Mouse (Mus musculus) forebrain, embryonic 14.5 days (tissue): ENCODE measurements at regions not wholly inside any gene's neighbourhood (a gene's known extent, or its start where the extent isn't known, plus 50 kb on each side); places are given as distances from the start of the nearest gene placed in this dataset.

ENCODE experiments used
- ATAC-seq: fragments of 200-750 bp; cut with Nextera tagmentation; 2 replicates; pipeline ENCODE4 v1.8.0; 2017; ENCODE audit warnings: mild to moderate bottlenecking, moderate library complexity
- DNase-seq: peaks from one replicate; pipeline ENCODE4 v3.0.0-alpha.2; 2015; ENCODE audit warnings: low spot score
- H3K27ac ChIP-seq: fragments of 300-500 bp; sonication (generic); 2 replicates; pipeline ENCODE4 v1.5.1; 2014; ENCODE audit warnings: low read depth, mild to moderate bottlenecking, control low read depth, low read length, moderate library complexity
- H3K27me3 ChIP-seq: fragments of 300-500 bp; sonication (generic); replicated peaks from 2 replicates; pipeline ENCODE4 v1.6.1; 2014; ENCODE audit warnings: low read length, control low read depth, mixed read lengths; ENCODE audit not compliant: control insufficient read depth, insufficient read depth
- H3K36me3 ChIP-seq: fragments of 300-500 bp; sonication (generic); 2 replicates; pipeline ENCODE4 v1.6.1; 2014; ENCODE audit warnings: low read length, control low read depth; ENCODE audit not compliant: control insufficient read depth, insufficient read depth
- H3K4me1 ChIP-seq: fragments of 300-500 bp; sonication (generic); 2 replicates; pipeline ENCODE4 v1.6.1; 2014; ENCODE audit warnings: antibody characterized with exemption, low read length, control low read depth; ENCODE audit not compliant: control insufficient read depth, insufficient read depth
- H3K4me2 ChIP-seq: fragments of 300-500 bp; sonication (generic); 2 replicates; pipeline ENCODE4 v1.6.1; 2014; ENCODE audit warnings: mild to moderate bottlenecking, control low read depth, low read length
- H3K4me3 ChIP-seq: fragments of 300-500 bp; sonication (generic); 2 replicates; pipeline ENCODE4 v1.5.1; 2014; ENCODE audit warnings: low read depth, low read length, control low read depth
- H3K9ac ChIP-seq: fragments of 300-500 bp; sonication (generic); 2 replicates; pipeline ENCODE4 v1.6.1; 2014; ENCODE audit warnings: mild to moderate bottlenecking, low read length, control low read depth, moderate library complexity
- H3K9me3 ChIP-seq: fragments of 300-500 bp; sonication (generic); replicated peaks from 2 replicates; pipeline ENCODE4 v1.6.1; 2016; ENCODE audit warnings: low read length, control low read depth, mixed read lengths; ENCODE audit not compliant: control insufficient read depth
- WGBS: fragments of 180-500 bp; shearing (Covaris S2); extraction: QIAGEN DNeasy Blood & Tissue Kit; methylation state at CpG from one replicate; pipeline ENCODE4 v1.1.7; 2014; 5-methylcytosine and 5-hydroxymethylcytosine counted together

DNA sequence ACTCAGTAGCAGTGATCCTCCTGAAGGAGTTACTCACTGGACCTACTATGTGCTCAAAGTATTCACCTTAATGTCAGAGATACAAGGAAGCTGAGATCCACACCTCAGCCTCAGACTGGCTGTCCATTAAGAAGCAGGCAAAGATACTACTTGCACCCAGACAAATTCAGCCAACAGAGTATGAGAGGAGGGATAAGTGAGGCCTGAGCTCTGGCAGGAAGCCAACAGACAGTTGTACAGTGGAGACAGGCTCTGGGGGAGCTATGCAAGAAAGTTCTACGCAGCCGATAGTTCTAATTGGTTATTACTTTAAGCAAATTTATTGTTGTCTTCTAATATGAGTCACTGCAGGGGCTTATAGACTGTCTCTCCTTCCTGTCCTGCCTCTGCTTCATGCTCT lies 152.2 kb upstream of the Mgmt start:
- DNase-seq (no peak), ATAC-seq (no peak)
- H3K4me3 ChIP-seq, result no peak overlapping the region
- 87% methylated on average over 2 of the region's 2 CpGs for WGBS
- H3K27ac ChIP-seq, result no peak overlapping the region
- no peak overlapping the region for H3K9ac ChIP-seq
- H3K4me2 ChIP-seq, result no peak overlapping the region
- H3K4me1 ChIP-seq, result no peaks in the 10 kb centered on the region
- no peaks in the 10 kb centered on the region for H3K27me3 ChIP-seq
- no peaks in the 10 kb centered on the region for H3K9me3 ChIP-seq
- H3K36me3 ChIP-seq, result no peaks in the 10 kb centered on the region

DNA sequence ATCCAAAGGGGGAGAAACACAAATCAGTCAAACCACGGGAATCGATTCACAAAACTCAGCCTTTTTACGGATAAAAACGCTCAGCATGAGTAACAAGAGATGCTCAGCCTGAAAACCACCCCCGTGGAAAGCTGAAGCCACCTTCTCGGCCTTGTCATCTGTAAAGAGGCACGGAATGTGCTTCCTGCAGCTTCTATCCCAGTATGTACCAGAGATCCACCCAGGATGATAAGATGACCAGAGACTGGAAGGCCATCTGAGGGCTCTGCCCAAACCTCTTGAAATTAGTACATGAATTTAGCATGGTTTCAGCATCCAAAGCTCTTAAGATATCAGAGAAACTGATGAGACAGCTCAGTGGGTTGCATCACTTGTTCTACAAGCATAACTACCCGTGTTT lies 149.0 kb upstream of the Mgmt start:
- Histone ChIP-seq H3K4me2 (no peak overlapping the region), H3K27me3 (no peaks in the 10 kb centered on the region), H3K4me1 (no peaks in the 10 kb centered on the region), H3K9ac (no peak overlapping the region), H3K27ac (no peak overlapping the region), H3K4me3 (no peak overlapping the region), H3K36me3 (no peaks in the 10 kb centered on the region), H3K9me3 (no peaks in the 10 kb centered on the region)
- WGBS, result 90% methylated on average over 8 of the region's 8 CpGs
- ATAC-seq (no peak), DNase-seq (no peak)

DNA sequence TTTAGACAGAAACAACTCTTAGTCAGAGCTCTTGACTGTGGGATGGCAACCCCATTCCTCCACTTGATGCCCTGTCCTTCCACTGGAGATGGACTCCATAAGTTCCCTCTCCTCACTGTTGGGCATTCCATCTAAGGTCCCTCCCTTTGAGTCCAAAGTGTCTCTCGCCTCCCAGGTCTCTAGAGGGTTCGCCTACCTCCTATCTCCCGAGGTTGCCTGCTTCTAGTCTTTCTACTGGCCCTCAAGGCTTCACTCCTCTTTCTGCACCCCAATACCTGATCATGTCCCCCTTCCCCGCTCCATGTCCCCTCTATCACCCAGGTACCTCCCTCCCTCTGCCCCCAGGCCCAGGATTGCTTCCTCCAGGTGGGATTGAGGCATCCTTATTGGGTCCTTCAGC lies 142.9 kb upstream of the Mgmt start:
- ATAC-seq (no peak), DNase-seq (no peak)
- Histone ChIP-seq H3K4me1 (no peaks in the 10 kb centered on the region), H3K4me2 (no peak overlapping the region), H3K4me3 (no peak overlapping the region), H3K27ac (no peak overlapping the region), H3K9me3 (no peaks in the 10 kb centered on the region), H3K27me3 (no peaks in the 10 kb centered on the region), H3K36me3 (no peaks in the 10 kb centered on the region), H3K9ac (no peak overlapping the region)
- 82% methylated on average over 4 of the region's 4 CpGs for WGBS

DNA sequence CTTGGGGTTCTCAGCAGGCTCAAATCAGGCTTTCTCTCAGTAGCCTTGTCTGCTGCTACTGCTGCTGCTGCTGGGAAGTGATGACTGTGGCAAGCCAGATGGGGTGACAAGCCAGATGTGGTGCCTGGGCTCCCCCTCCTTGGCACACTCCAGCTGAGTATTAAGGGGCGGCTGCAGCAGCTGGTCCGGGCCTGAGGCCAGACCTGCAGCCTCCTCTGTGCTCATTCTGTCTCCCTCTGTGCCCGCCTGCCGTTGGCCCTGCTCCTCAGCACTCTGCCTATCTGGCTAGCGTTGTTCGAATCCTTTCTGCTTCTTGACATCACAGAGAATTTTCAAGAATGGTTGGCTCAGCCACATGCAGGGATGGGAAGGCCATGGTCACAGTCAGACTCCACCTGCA lies 139.6 kb upstream of the Mgmt start:
- H3K36me3 ChIP-seq, result no peaks in the 10 kb centered on the region
- H3K4me1 ChIP-seq, result peaks cover 5% of the 10 kb centered on the region; the same call in 1 of the 2 replicates
- no peaks in the 10 kb centered on the region for H3K9me3 ChIP-seq
- DNase-seq (no peak), ATAC-seq (no peak)
- H3K9ac ChIP-seq, result no peak overlapping the region
- no peak overlapping the region for H3K27ac ChIP-seq
- H3K27me3 ChIP-seq, result no peaks in the 10 kb centered on the region
- WGBS, result 73% methylated on average over 6 of the region's 6 CpGs
- no peak overlapping the region for H3K4me2 ChIP-seq
- H3K4me3 ChIP-seq, result no peak overlapping the region

- ATAC-seq (no peak), DNase-seq (no peak)
- H3K4me3 ChIP-seq, result no peak overlapping the region
- H3K4me1 ChIP-seq, result no peaks in the 10 kb centered on the region
- H3K4me2 ChIP-seq, result no peak overlapping the region
- 54% methylated on average over 7 of the region's 7 CpGs for WGBS
- H3K36me3 ChIP-seq, result no peaks in the 10 kb centered on the region
- no peaks in the 10 kb centered on the region for H3K27me3 ChIP-seq
- H3K27ac ChIP-seq, result no peak overlapping the region
- no peaks in the 10 kb centered on the region for H3K9me3 ChIP-seq
- no peak overlapping the region for H3K9ac ChIP-seq
Measured at GRCm38 (mm10) chr7:136765026-136765425, 129.4 kb upstream of the Mgmt start.

DNA sequence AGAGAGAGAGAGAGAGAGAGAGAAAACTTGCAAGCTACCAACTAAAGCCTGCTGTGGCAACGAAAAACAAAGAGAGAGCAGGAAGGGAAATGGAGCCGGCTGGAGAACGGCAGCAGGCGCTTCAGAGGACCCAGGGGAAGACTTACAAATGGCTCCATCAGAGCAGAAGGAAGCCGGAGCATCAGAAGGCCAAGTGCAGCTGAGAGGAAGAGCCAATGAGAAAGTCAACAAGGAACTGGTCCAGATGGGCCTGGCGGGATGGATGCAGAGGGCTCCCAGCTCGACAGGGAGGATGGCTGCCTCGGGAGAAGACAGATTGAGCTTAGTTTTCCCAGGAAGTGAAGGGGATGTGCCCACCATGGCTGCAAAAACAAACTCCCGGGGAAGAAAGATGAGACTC lies 127.2 kb upstream of the Mgmt start:
- no peak overlapping the region for H3K4me2 ChIP-seq
- no peak for DNase-seq
- H3K27ac ChIP-seq, result no peak overlapping the region
- H3K4me1 ChIP-seq, result no peaks in the 10 kb centered on the region
- no peak for ATAC-seq
- no peaks in the 10 kb centered on the region for H3K9me3 ChIP-seq
- no peak overlapping the region for H3K4me3 ChIP-seq
- 73% methylated on average over 9 of the region's 9 CpGs for WGBS
- H3K36me3 ChIP-seq, result no peaks in the 10 kb centered on the region
- no peaks in the 10 kb centered on the region for H3K27me3 ChIP-seq
- no peak overlapping the region for H3K9ac ChIP-seq

- DNase-seq (no peak), ATAC-seq (no peak)
- WGBS, result 93% methylated on average over 11 of the region's 11 CpGs
- no peaks in the 10 kb centered on the region for H3K9me3 ChIP-seq
- 0 out of 2 replicates have a peak, but pooled peaks cover 4% of the 10 kb centered on the region for H3K4me1 ChIP-seq
- no peaks in the 10 kb centered on the region for H3K36me3 ChIP-seq
- H3K4me2 ChIP-seq, result no peak overlapping the region
- H3K27ac ChIP-seq, result no peak overlapping the region
- H3K27me3 ChIP-seq, result no peaks in the 10 kb centered on the region
- no peak overlapping the region for H3K9ac ChIP-seq
- no peak overlapping the region for H3K4me3 ChIP-seq
Measured at GRCm38 (mm10) chr7:136780708-136781107, 113.7 kb upstream of the Mgmt start.

- H3K27ac ChIP-seq, result no peak overlapping the region
- ATAC-seq, result no peak
- no peak overlapping the region for H3K4me2 ChIP-seq
- WGBS, result 80% methylated on average over 2 of the region's 2 CpGs
- H3K36me3 ChIP-seq, result no peaks in the 10 kb centered on the region
- no peaks in the 10 kb centered on the region for H3K27me3 ChIP-seq
- H3K4me1 ChIP-seq, result peaks cover 4% of the 10 kb centered on the region; the same call in 1 of the 2 replicates
- no peak overlapping the region for H3K4me3 ChIP-seq
- H3K9me3 ChIP-seq, result no peaks in the 10 kb centered on the region
- H3K9ac ChIP-seq, result no peak overlapping the region
- no peak for DNase-seq
Measured at GRCm38 (mm10) chr7:136791162-136791561, 103.3 kb upstream of the Mgmt start.

GRCm38 (mm10) chr7:136792131-136792530 lies 102.3 kb upstream of the Mgmt start:
- ATAC-seq (no peak), DNase-seq (peak; percentile 47)
- no peaks in the 10 kb centered on the region for H3K9me3 ChIP-seq
- no peaks in the 10 kb centered on the region for H3K36me3 ChIP-seq
- no peak overlapping the region for H3K27ac ChIP-seq
- H3K27me3 ChIP-seq, result no peaks in the 10 kb centered on the region
- 54% methylated on average over 5 of the region's 5 CpGs for WGBS
- H3K4me2 ChIP-seq, result no peak overlapping the region
- peaks cover 4% of the 10 kb centered on the region; the same call in 1 of the 2 replicates for H3K4me1 ChIP-seq
- no peak overlapping the region for H3K4me3 ChIP-seq
- H3K9ac ChIP-seq, result no peak overlapping the region
